Mouse (Mus musculus) embryonic fibroblast, embryonic 13.5 days (primary cell): ENCODE data around the gene Cd48.

ENCODE experiments used
- CTCF ChIP-seq: IDR thresholded peaks from 2 replicates; pipeline ENCODE4 v1.5.1; 2011; ENCODE audit warnings: mild to moderate bottlenecking, control low read depth, low read length, moderate library complexity, borderline replicate concordance; ENCODE audit not compliant: insufficient read depth
- POLR2A ChIP-seq: IDR thresholded peaks from 2 replicates; pipeline ENCODE4 v1.6.1; 2011; ENCODE audit warnings: low read depth, mild to moderate bottlenecking, control low read depth, low read length, moderate library complexity

- TF ChIP-seq CTCF: no peak
- no peak for TF ChIP-seq POLR2A
Observed at GRCm38 (mm10) chr1:171661482-171661881, 20.3 kb upstream of the Cd48 start.
